Mouse (Mus musculus) 3T3-L1 (cell line): ENCODE measurements at regions not wholly inside any gene's neighbourhood (a gene's known extent, or its start where the extent isn't known, plus 50 kb on each side); places are given as distances from the start of the nearest gene placed in this dataset.
"Not testable (repeated sequence)": the region's sequence is repeated elsewhere in the genome, so short reads cannot be mapped to it uniquely, and the experiment has no call there.

Experiments used
- DNase-seq: peaks from one replicate; pipeline ENCODE4 v3.0.0-alpha.2; 2015; ENCODE audit warnings: low read depth, low spot score

DNA sequence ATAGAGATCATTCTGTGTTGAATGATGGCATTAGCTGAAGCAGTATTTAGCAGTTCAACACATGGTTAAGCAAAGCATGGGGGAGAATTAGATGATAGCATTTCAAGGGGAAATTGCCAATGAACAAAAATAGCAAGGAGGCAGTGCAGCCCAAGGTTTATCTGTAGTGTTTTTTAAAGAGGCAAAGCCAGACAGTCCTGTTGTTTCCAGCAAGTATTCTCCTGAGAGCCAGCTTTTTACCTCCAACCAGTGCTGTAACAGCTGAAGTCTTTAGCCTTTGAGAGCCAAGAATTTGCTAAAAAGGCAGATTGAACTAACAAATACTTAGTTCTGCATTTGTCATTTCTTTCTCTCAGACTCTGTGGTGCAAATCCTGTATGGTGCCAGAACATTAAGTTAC, 305.1 kb upstream of the Arx start:
- DNase-seq, result no peak

DNA sequence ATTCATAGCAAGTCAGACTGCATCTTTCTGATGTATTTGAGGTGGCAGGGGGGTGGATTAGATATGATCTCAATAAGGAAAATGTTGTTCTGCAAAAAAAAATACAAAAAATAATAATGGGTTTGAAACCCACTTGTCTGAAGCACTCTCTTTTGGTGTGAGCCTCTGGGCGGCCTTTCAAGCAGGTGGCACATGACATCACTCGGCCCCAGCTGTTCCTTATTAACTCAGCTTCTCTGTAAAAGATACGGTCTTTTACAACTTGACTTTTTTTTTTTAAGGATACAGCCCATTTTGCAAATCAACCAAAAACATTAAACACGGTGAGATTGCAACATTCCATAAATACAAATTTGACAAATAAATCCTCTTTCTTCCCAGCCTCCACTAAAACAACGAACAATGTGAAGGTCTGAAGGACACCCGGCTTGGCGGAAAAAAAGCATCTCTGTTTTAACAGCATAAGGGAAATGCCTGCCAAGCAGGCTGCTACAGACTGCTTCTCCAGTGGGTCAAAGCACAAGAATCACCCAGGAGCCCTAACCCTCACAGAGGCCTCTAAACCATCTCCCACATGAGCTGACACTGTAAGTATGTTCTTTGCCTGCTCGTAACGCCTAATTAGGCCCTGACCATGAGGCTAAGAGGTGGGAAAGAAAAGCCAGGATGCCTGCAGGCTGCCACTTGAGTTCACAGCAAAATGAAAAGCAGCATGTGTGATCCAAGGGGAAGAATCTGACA, 283.8 kb upstream of the Arx start:
- DNase-seq, result peak; percentile 53

DNA sequence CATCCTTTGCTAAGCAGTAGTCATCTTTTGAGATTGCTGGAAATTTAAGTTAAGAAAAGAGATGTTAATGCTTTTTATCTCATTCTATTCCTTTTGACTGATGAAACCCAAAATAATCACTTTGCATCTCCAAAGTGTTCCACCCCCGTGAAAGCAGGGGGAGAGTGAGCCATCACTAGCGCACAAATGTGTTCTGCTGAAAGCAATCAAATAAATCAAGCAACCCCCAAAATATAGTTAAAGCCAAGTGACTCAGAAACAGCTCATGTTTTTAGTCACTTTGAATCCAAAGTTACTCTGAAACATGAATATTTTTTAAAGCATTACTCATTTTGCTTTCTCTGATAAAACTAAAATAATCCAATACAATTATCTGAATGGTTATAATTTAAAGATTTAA, 279.6 kb upstream of the Arx start:
- DNase-seq, result peak; percentile 71

DNA sequence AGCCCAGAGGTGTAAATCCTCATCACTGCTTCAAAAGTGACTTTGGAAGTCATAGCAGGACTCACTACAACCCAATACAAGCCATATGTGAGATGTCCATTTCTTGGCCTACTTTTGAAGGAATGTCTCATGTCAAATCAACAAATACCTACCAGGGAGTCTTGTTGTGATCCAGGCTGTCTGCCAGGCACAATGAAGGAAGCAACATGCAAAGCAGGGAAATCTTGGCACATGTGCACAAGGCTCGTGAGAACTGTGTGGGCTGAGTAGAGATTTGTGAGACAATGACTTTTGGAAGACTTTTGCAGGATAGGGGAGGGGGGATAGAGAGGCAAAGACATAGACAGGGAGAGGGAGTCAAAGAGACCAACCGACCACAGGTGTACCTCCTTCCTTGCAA, 274.7 kb upstream of the Arx start:
- peak; percentile 29 for DNase-seq

DNA sequence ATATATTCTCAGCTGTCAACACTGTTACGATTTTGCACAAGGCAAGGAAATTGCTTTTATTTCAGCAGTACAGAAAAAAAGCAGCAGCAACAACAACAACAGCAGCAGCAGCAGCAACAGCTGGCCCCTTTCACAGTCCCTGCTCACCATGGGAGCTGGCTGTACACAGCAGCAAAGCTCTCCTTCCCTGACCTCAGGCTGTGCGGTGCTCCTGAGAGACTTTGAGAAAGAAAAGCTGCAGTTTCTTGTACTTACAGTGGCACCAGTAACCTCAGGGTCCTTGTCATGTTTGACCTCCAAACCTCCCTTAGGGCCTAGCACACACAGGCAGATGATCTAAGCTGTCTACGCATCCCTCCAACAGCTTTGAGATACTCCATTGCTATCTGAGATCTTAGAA, 269.9 kb upstream of the Arx start:
- no peak for DNase-seq

DNA sequence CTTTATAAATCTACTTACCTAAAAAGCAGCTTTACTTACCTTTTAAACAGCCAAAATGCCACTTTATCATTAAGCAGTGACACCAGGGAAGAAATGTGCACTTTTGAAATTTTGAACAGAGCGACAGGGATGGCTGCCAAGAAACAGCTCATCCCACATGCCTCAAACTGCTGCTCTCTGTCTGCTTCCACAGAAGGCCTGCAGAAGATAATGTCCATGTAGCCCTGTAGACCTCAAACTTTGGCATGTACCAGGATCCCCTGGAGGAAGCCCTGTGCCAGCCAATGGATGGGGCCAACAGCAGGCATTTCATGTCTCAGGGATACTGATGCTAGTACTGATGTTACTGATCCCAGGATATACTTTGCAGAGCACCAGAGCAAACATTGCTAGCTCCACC, 245.1 kb upstream of the Arx start:
- DNase-seq, result peak; percentile 29

DNA sequence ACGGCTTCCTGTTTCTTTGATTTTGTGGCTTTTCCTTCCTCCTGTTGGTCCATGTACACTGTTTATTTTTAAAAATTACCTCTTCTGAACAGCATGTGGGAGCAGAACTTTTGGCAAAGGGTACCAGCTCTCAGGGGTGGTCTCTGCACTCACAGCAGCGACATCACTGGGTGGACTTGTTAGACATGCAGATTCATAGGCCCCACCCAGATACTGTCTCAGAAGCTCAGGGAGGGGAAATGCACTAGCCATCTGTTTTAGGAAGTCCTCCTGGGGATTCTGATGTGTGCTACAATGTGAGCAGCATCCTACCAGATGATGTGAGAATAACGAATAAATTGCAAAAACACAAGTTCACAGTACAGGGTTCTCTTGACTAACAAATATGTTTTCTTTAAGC, 243.5 kb upstream of the Arx start:
- no peak for DNase-seq

DNA sequence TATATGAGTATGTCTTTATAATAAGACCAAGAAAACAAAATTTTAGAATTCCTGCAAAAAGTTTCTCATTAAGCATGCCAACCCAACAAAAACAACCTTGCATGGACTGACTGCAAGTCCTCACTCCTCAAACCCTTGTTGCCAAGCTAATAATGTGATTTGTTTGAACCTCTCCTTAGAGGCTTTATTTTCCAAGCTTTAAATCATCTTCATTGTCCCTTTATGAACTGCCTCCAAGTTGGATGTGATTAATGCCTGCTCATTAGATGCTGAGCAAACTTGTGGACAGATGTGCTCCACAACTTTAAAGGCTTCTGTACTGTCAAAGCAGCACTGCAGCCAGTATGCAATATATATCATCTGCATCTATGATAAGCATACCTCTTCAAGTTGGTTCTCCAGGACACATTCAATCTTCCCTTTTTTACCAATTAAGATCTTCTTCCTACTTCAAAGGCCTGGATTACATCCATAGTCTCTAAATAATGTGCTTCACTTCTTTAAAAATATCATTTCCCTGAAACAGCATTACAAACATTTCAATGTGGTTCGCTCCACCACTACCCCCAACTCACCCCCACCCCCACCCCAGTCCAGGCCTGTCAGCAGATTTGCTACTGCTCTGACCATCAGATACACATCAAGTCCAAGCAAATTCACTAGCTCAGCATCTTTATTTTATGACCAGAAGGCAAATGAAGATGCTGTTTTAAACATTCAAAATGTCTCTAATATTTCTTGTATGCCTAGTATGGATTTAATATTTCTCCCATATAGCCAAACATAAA, 237.1 kb upstream of the Arx start:
- DNase-seq, result no peak

DNA sequence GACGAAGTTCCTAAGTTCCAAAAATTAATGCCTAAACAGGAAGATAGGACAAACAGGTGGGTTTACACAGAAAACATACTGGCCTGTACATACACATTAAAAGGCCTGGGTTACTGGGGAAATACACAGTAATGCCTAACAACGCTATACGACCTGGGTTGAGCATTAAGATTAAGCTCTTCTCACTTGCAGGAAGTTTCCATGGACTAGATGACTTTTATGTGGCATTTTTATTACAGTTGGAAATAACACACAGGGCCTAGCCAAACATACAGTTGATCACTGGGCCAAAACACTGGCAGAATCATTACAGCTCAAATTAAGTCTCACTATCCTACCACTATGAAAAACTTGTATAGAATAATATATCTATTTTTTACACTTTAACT, 236.5 kb upstream of the Arx start:
- no peak for DNase-seq

DNA sequence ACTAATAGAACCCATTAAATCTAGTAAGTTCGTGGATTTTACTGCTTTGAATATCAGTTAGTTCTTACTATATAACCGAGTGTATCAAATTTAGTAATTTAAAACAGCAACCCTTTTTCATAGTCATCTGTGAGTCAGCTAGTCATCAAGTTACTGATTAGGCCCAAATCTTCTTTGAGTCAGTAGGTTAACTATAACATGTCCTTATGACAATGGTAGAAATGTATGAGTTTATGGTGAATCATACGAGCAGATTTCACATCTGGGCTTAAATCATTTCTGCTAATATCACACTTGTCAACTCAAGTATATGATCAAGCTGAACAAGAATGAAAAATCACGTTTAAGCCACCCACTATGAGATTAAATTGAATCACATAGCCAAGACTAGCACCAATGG, 226.7 kb upstream of the Arx start:
- peak; percentile 52 for DNase-seq

DNA sequence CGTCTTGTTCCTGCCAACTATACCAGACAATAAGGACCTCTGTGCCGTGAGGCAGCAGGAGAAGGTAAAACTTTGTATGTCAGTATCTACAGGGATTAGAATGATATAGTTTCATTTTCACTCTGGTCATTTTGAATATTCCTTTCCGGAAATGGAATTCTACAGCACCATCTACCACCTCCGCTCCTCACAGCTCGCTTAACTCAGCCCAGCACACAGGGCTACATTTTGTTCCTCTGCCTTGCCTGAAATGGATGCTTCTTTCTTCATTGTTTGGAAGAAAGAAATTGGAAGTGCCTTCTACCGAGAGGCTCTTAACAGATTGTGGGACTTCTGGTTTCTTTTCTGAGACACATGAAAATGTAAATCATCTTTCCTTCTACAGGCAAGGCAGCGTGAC, 217.4 kb upstream of the Arx start:
- no peak for DNase-seq

DNA sequence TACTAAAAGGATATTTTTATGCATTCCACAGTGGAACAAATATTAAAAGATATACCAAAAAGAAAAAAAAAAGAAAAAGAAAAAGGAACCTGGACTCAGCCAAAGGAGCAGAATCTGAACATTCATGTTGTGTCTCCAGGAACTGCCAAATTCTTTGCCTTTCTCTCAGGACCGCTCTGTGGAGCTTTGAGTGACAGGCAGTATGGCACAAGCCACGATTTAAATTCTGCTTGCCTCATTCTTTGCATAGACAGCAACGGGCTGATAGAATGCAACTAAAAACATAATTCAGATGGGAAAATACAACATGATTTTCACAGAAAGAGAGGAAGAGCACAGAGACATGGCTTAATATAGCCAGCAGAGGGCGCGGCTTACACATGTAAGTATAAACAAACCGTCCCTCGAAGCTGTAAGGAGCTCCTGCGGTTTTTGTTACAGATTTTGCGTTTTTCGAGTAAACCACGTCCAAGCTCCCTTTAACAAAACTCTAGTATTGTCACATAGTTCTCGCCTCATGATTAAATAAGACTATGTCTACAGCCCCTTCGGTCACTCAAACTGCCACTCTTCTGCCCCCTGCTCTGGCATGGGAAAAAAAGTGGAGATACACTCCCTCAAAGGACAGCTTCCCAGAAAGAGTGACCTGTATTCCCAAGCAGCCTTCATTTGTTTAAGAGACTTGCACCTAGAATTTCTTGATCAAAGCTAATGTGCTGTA, 216.5 kb upstream of the Arx start:
- peak; percentile 92 for DNase-seq

DNA sequence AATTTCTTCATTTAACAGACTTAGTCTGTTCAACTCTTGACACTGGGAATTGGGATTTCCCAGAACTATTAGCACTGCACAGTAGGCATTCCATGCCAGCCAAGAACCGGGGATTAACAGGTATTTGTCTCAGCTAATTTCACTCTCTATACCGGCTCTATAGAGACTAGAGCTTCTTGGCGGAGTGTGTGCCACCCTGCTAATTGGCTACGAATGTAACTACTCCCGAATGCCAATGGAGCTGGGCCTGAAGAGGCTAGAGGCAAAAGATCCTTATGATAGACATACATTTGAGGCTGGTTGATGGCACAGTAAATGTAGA, 216.0 kb upstream of the Arx start:
- DNase-seq, result no peak

DNA sequence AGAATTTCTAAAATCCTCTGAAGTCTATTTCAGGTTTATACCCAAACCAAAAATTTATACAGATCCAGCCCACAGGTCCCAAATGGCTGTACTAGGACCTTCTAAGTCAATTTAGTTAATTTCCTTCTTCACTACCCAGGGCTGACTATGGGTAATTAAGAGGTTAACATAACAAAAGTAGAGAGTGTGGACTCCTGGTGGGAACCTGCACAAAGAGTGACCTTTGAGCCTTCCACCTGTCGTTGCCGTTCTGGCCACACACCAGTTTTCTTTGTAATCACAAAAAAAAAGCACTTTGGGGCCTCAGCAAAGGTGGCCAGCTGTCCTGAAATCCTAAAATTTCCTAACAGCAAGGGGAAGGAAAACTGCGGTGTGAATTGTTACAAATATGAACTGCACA, 197.3 kb upstream of the Arx start:
- DNase-seq, result no peak

DNA sequence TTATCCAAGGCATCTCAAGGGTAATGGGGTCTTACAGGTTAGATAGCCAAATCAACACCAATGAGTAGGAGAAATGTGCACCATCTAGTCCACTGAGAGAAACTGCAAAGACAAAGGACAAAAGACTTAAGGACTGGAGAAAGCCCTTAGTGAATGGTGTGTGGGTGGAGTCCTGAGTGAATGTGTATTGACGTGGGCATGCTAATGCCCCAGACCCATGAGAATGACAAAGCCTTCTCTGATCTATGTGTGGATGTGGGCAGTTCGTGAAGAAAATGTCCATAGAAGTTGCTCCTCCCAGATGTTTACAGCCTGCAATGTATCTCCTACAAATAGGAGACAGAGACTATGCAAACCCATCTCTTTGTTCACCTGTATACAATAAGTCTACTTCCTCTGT, 188.7 kb upstream of the Arx start:
- no peak for DNase-seq

DNA sequence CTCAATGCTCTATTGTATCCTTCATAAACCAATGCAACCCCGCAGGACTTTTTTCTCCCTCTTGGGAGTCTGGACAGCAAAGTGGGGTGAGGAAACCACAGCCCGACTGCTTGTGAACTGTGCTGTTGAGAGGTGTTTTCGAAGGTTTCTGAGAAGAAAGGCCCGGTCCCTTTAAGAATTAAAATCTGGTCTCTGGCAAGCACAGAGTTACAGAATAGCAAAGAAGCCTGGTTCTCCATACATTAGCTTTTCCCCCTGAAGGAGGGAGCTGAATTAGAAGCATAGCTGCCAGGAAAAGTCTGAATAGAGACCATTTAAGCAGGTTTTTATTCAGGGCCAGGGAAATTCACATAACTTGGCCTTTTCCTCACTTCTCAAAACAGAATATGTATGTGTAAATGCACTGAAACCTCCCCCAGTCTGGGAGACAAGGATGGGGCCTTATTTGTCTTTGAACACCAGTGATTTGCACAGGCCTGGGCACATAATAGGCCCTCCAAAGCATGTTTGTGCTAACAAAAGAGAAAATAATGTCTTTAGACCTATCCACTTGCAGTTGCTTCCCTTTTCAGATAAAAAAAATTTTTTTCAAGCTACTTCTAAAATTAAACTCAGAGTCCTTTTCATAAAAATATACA, 178.2 kb upstream of the Arx start:
- DNase-seq, result no peak

DNA sequence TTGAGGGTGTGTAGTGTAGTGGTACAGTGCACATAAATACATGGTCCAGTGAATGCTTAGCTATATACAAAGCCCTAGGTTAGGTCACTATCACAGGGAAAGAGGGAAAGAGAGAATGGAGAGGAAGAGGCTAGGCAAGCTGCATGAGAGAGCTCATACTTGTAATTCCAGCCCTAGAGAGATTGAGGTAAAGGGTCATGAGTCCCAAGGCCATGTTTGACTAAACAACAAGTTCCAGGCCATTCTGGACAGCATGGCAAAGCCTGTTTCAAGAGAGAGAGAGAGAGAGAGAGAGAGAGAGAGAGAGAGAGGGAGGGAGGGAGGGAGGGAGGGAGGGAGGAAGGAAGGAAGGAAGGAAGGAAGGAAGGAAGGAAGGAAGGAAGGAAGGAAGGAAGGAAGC, 131.9 kb upstream of the Arx start:
- not testable (repeated sequence) for DNase-seq

DNA sequence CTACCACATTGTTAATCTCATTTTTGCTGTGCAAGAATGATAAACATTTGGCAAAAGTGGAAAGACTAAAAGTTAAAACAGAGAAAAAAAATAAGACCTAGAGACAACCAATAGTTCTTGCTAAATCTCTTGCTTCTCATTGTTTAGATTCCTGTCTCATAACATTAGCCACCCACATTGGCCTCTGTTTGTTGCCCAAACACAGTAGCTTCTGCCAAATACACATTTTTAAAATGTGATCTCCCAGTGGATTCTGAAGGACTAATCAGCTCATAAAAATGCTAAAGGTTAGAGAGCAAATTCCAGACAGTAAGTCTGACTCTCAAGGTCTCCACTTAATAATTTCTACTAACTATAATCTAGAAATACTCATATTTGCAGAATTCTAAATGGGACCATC, 127.1 kb upstream of the Arx start:
- peak; percentile 77 for DNase-seq

DNA sequence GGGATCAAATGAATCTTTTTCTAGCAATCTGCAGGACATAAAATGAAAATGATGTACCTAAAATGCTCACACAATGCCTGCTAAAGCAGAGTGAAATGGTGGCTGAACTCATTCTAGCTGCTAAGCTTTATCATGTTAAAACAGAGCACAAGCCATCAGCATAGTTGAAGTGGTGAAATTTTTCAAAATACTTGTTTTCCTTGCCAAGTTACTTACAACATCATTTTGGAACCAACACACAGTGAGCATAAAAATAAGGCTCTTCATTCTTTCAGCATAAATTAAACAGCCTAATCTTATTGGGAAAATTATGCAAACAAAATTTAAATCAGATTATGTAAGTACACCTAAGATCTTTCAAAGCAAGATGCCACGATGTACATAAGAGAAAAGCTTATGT, 125.3 kb upstream of the Arx start:
- DNase-seq, result no peak
